Mouse (Mus musculus) gastrocnemius, postnatal 10 days (tissue): ENCODE measurements around the gene Bsnd. TPM values are rescaled to one million over a fixed set of nuclear protein-coding genes. Genes with fewer than 3 reads are reported as not detected.

Source experiments
- DNase-seq: peaks from one replicate; pipeline ENCODE4 v3.0.0; 2021; ENCODE audit warnings: mixed read lengths
- total RNA-seq, 2 experiments: library from RNA; stranded (reverse); gene quantifications; 2 replicates each; pipeline ENCODE4 v1.2.3; 2021

Bsnd gene
- total RNA-seq, 2 experiments from 2014 or later, result 0.12 to 0.36 TPM

GRCm38 (mm10) chr4:106483215-106483727 is 8.8 kb downstream of the Bsnd start:
- no peak for DNase-seq

GRCm38 (mm10) chr4:106480545-106480944 is 11.5 kb downstream of the Bsnd start:
- DNase-seq, result no peak

- DNase-seq, result peak; percentile 42
These were observed 17.8 kb downstream of the Bsnd start for GRCm38 (mm10) chr4:106474241-106474640.

- peak; percentile 44 for DNase-seq
These were observed 19.7 kb downstream of the Bsnd start for GRCm38 (mm10) chr4:106472335-106472734.

- no peak for DNase-seq
These were observed 21.2 kb downstream of the Bsnd start for GRCm38 (mm10) chr4:106470921-106471320.

GRCm38 (mm10) chr4:106467420-106468110 is 24.5 kb downstream of the Bsnd start:
- DNase-seq, result no peak

- no peak for DNase-seq
These were observed 28.8 kb downstream of the Bsnd start for GRCm38 (mm10) chr4:106463174-106463801.

- no peak for DNase-seq
These were observed 29.6 kb downstream of the Bsnd start for GRCm38 (mm10) chr4:106462524-106462923.

GRCm38 (mm10) chr4:106462016-106462415 is 30.1 kb downstream of the Bsnd start:
- no peak for DNase-seq

- no peak for DNase-seq
These were observed 37.5 kb downstream of the Bsnd start for GRCm38 (mm10) chr4:106454541-106454940.

GRCm38 (mm10) chr4:106453516-106453915 is 38.6 kb downstream of the Bsnd start:
- DNase-seq, result peak; percentile 45

- no peak for DNase-seq
These were observed 39.0 kb downstream of the Bsnd start for GRCm38 (mm10) chr4:106453108-106453507.

- DNase-seq, result no peak
These were observed 39.7 kb downstream of the Bsnd start for GRCm38 (mm10) chr4:106452401-106452800.

- DNase-seq, result no peak
These were observed 42.8 kb downstream of the Bsnd start for GRCm38 (mm10) chr4:106449306-106449705.

- no peak for DNase-seq
These were observed 48.9 kb downstream of the Bsnd start for GRCm38 (mm10) chr4:106443182-106443581.

GRCm38 (mm10) chr4:106438763-106439162 is 53.3 kb downstream of the Bsnd start:
- DNase-seq, result no peak

- DNase-seq, result no peak
These were observed 54.9 kb downstream of the Bsnd start for GRCm38 (mm10) chr4:106437207-106437606.

GRCm38 (mm10) chr4:106436475-106436874 is 55.6 kb downstream of the Bsnd start:
- no peak for DNase-seq

GRCm38 (mm10) chr4:106435426-106435825 is 56.7 kb downstream of the Bsnd start:
- DNase-seq, result no peak
